Mouse (Mus musculus) erythroid progenitor cell, adult 5-6 weeks (primary cell): ENCODE results near the gene Kntc1. TPM values are rescaled to one million over a fixed set of nuclear protein-coding genes. Genes with fewer than 3 reads are reported as not detected.

Source experiments
- ATAC-seq: replicated peaks from 2 replicates; pipeline ENCODE4 v1.8.0; 2016; ENCODE audit warnings: moderate number of reproducible peaks, mild to moderate bottlenecking, moderate TSS enrichment, inconsistent platforms; ENCODE audit not compliant: poor library complexity, low FRiP score, severe bottlenecking
- total RNA-seq, 2 experiments: library from RNA; stranded (forward) in 1 of 2; stranded (reverse) in 1 of 2; fragments of 150-400 nt in 1 of 2; fragments of 186-747, 209-891 nt in 1 of 2; gene quantifications; 2 replicates each; pipeline versions ENCODE4 v1.2.3 to v1.2.4; 2015 to 2017; ENCODE audit warnings: low replicate concordance in 2 of 2

Kntc1 gene
- total RNA-seq, 2 experiments from 2014 or later = 122 to 152 TPM

DNA sequence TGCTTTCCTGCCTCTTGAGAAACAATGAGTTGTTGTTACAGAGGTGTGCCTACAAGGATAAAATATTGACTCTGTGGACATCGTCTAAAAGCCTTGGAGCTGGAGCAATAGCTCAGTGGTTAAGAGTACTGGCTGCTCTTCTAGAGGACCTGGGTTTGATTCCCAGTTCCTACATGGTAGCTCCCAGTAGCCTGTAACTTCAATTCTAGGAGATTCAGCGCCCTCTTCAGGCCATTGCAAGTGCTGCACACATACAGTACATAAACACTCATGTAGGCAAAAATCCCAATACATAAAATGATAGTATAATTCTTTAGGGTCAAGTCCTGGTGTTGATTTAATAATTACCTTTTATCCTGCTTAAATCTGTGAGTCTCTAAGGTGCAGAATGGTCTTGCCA is 43.6 kb downstream of the Kntc1 start:
- ATAC-seq = no peak

DNA sequence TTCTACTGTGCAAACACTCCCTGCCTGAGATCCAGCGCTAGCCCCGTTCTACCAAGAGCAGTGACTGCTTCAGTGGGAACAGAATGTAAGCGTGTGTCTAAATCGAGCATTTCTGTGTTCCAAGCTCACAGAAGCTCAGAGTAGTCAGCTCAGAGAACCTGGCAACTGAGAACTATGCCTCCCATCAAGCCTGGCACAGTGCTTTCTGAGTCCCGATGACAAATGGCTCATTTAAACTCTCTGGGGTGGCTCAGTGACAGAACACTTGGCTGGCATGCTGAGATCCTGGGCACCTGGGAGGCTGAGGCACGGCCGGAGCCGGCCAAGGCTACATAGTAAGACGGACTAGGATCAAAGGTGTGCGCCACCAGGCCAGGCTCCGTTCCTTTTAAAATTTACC is 56.8 kb downstream of the Kntc1 start:
- no peak for ATAC-seq

- no peak for ATAC-seq
Measured at GRCm38 (mm10) chr5:123808541-123808940, 59.0 kb downstream of the Kntc1 start.

DNA sequence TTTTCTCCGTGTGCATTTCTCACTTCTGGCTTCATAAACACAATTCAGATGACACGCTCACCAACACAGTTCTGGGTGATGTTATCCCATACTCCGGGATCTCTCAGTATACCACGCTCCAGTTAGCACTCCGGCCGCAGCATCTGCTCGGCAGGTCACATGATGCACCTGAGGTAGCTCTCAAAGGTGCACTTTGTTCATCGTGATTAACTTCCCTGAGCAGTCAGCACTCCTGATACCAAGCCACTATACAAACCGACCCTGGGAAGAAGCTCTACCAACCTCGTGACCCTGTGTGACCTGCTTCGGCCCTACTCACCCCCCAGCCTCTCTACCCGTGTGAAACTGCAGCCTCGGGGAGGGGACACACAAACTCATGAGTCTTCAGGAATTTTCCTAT is 59.6 kb downstream of the Kntc1 start:
- no peak for ATAC-seq

DNA sequence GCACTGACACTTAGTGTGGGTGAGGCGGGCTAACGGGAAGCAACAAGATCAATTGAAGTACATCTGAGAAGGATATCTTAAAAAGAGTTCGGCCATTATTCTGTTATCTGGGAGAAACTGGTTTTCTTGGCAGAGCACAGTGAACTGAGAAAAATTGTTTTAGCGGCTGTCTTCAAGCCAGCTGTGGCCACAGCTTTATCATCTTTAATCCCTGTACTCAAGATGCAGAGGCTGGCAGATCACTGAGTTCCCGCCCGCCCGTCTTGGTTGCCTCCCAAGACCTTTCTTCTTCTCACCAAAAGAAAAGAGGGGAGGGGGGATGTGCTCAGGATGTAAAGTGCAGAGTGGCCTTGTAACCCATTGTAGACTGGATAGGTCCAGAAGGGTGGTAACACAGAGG is 67.4 kb downstream of the Kntc1 start:
- ATAC-seq = no peak

DNA sequence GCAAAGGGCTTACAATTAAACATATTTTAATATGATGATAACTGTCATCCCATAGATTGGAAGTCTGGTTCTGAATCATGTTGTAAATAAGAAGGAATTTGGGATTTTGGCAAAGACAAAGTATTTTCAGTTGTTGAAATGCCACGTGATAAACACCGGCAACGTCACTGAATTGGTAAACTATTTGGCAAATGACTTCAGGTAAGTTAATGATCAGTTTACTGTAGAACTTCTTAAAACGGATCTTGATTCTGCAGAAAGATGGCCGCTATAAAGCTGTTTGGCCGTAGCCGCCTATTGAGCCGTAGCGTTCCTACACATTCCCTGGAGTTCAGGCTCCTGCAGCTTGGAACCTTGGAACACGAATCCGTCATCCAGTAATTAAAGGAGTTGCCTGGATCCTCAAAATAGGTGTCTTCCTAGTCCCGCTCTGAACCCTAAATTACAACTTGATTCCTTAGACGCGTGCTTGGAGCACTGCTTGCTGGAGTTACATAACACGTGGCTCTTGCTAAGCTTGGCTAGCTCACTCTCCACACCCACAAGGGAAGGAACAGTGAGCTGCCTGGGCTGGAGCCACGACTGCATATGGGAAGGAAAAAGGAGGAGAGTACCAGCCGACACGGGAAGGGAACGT is 69.5 kb downstream of the Kntc1 start:
- no peak for ATAC-seq

GRCm38 (mm10) chr5:123820501-123821263 is 71.2 kb downstream of the Kntc1 start:
- no peak for ATAC-seq

GRCm38 (mm10) chr5:123821264-123821571 is 71.7 kb downstream of the Kntc1 start:
- no peak for ATAC-seq

- ATAC-seq = no peak
Measured at GRCm38 (mm10) chr5:123822706-123823105, 73.2 kb downstream of the Kntc1 start.

DNA sequence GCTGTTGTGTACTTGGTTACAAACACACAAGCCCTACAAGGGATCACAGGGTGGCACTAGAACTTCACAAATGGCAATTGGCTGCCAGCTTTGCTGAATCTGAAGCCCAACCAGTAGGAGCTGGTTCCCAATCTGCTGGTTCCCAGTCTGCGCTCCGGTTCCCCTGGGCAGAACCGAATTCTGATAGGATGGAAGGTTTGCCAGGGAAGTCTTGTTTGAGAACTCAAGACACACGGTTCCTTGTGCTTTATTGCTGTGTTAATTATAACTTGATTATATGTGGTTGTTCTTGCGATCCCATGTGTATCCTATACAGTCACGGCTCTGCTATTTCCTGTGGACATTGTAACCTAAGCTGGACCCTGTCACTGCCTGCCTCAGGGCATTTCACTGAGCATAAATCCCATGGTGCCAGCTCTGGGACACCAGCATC is 78.2 kb downstream of the Kntc1 start:
- no peak for ATAC-seq

GRCm38 (mm10) chr5:123832309-123832708 is 82.8 kb downstream of the Kntc1 start:
- no peak for ATAC-seq

GRCm38 (mm10) chr5:123834836-123835235 is 85.3 kb downstream of the Kntc1 start:
- ATAC-seq = no peak

DNA sequence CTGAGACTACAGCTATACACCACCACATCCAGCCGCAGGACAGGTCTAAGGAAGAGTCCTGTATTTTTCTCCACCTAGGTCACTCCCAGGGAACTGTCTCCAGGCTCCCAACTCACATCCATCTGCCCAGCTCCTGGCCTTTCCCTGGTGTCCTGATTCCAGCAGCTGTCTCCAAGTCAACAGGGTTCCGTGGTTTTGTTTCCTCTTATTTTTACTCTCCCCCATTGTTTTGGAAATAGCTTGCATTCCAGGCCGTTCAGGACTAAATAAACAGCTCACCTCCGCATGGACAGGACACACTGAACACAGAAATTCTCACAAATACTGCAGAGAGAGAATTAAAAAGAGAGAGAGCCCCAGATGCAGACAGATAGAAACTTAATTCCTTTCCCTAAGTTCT is 87.9 kb downstream of the Kntc1 start:
- no peak for ATAC-seq

- no peak for ATAC-seq
Measured at GRCm38 (mm10) chr5:123842221-123842934, 92.9 kb downstream of the Kntc1 start.

DNA sequence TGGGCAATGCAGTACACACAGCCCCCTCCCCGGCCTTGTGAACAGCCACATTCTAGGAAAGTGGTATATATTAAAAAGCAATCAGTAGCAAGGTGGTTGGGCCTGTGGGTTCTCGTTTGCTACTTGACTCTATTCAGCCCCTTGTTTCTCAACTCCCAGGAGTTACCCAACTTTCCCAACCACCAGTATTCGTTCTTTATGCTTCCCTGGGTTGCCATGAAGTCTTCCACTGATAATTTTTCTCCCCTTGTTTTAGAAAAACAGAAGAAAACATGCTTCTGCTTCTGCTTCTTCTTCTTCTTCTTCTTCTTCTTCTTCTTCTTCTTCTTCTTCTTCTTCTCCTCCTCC is 93.4 kb downstream of the Kntc1 start:
- no peak for ATAC-seq

GRCm38 (mm10) chr5:123843816-123844215 is 94.3 kb downstream of the Kntc1 start:
- no peak for ATAC-seq

DNA sequence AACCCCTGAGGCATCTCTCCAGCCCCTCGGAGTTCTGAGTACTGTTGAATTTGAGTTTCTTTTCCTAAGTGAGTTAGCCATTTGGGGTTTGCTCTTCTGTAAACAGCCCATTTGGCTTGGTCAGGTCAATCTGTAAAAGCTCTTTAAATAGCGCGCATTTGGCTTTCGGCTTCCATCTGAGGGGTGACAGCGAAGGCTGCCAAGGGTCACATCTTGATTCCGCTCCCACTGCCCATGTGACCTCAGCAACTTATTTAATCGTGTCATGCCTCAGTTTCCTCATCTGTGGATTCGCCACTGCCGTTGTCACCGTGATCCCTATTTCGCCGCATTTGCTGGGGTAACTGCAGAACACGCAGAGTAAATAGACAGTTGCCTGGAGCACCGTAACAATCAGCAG is 94.8 kb downstream of the Kntc1 start:
- ATAC-seq = no peak

DNA sequence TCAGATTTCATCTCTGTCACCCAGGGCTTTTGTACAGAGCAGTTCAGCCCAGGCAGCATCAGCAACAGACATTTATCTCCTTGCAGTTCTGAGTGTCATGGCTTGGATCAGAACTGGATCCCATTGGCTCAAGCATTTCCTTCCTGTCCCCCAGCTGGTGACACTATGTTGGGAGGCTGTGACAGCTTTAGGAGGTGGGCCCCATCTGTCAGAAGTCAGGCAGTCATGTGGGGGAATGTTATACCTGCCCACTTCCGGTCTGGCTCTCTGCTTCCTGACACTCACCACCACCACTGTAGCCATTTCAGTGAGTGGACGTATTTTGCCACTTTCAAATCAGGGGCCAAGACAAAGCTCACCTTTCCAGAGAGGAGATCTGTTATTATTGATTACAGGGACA is 101.9 kb downstream of the Kntc1 start:
- ATAC-seq = no peak

- ATAC-seq = no peak
Measured at GRCm38 (mm10) chr5:123853877-123854504, 104.5 kb downstream of the Kntc1 start.

- ATAC-seq = no peak
Measured at GRCm38 (mm10) chr5:123854511-123854910, 105.0 kb downstream of the Kntc1 start.

- ATAC-seq = no peak
Measured at GRCm38 (mm10) chr5:123858798-123859197, 109.3 kb downstream of the Kntc1 start.
